Mouse (Mus musculus) lung, postnatal 10 days (tissue): ENCODE data around the gene Olfr374.
"Not testable (repeated sequence)": the region's sequence is repeated elsewhere in the genome, so short reads cannot be mapped to it uniquely, and the experiment has no call there.

Experiments
- DNase-seq: peaks from one replicate; pipeline ENCODE4 v3.0.0; 2021

Olfr374 gene

GRCm38 (mm10) chr8:72106740-72107139 lies at the start of gene Olfr374:
Olfr374 (plus strand) TSS chr8:72107040.
- no peak for DNase-seq

GRCm38 (mm10) chr8:72057643-72058042 lies 49.2 kb upstream of the Olfr374 start:
- not testable (repeated sequence) for DNase-seq

- not testable (repeated sequence) for DNase-seq
Measured at GRCm38 (mm10) chr8:72066819-72067399, 39.9 kb upstream of the Olfr374 start.

GRCm38 (mm10) chr8:72082877-72083276 lies 24.0 kb upstream of the Olfr374 start, which contains the start of gene Olfr373:
Olfr373 (plus strand) TSS chr8:72083177.
- not testable (repeated sequence) for DNase-seq

DNA sequence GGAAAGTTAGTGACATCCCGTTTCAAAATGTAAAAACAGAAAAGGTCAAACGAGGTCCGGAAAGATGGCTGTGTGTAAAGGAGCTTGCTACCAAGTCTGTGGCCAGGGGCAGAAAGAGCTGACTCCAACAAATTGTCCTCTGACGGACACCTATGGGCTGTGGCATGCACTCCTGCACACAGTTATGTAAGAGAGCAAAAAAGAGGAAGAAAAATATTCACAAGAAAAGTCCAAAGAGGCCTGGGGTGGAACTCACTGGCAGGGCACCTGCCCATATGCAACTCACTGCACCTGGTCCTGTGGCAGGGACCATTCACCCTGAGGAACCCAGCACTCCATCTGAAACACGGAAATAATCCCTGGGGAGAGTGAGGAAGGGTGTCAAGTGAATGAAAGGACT lies 22.1 kb upstream of the Olfr374 start:
- DNase-seq = no peak

DNA sequence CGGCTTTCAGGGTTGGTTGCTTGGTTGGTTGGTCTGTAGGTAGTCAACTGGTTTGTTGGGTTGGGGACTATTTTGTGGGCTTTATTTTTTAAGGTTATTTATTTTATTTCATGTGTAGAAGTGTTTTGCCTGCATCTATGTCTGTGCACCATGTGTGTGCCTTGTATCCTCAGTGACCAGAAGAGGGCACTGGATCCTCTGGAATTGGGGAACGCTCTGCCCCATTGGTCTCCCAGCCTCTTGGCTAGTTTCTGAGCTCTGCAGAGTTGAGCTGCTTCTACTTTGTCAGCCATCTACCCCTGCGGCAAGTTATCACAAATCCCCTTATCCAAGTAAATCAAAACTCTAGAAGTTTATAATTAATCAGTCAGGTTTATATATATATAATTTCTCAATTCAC lies 19.2 kb upstream of the Olfr374 start:
- not testable (repeated sequence) for DNase-seq

GRCm38 (mm10) chr8:72096721-72097120 lies 10.1 kb upstream of the Olfr374 start:
- DNase-seq = not testable (repeated sequence)

- DNase-seq = peak; percentile 72
Measured at GRCm38 (mm10) chr8:72099377-72100103, 7.3 kb upstream of the Olfr374 start.

GRCm38 (mm10) chr8:72105165-72105564 lies 1.7 kb upstream of the Olfr374 start:
- DNase-seq = no peak

DNA sequence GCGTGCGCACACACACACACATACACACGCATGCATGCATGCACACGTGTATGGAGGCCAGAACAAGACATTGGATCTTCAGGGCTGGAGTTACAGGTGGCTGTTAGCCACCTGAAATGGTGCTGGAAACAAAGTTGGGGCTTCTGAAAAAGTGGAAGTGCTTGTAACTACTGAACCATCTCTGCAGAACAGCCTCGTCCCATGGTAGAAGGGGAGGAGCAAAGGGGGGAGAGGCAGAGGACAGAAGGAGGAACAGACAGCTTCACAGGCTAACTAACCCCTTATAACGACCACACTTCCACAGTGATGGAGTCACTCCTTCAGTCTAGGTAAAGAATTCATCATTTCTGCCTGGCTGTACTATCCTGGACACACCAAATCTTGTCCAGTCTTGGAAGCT lies 4.0 kb downstream of the Olfr374 start:
- DNase-seq = no peak

- DNase-seq = no peak
Measured at GRCm38 (mm10) chr8:72112486-72112885, 5.6 kb downstream of the Olfr374 start.

GRCm38 (mm10) chr8:72115202-72115601 lies 8.4 kb downstream of the Olfr374 start:
- no peak for DNase-seq

- no peak for DNase-seq
Measured at GRCm38 (mm10) chr8:72118616-72119015, 11.8 kb downstream of the Olfr374 start.

- DNase-seq = not testable (repeated sequence)
Measured at GRCm38 (mm10) chr8:72121486-72121885, 14.6 kb downstream of the Olfr374 start.

DNA sequence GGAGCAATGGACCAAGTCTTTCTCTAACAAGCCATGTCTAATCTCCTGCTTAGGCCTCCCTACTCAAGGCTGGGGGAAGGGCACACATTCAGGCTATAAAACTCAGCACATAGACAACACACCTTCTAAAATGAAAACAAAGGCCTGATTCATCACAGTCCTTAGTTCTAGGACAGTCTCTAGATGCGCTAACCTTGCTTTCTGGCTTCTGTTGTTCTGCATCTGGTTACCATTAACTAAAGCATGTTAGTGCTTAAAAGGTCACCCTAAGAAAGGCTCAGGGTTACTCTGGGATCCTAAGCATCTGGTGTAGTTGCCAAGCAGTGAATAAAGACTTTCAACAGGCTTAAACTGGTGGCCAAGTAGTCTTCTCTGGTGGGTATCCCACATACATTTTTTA lies 15.2 kb downstream of the Olfr374 start:
- no peak for DNase-seq

DNA sequence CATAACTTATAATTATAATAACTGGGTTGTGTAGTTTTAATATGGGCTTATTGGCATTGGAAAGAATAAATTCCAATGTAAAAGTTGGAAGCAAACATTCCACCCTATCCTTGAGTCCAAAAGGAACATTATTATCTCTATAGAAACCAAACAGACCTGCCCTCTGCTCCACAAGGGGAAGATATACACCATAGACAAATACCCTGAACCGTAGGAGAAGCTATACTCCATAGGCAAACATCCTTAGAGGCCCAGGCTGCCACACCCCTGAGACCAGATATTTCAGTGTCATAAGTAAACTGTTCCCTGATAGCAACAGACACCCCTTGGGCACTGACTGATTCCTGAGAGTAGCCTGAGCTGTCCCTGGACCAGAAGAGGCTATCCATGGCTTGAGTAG lies 21.0 kb downstream of the Olfr374 start:
- no peak for DNase-seq

- DNase-seq = peak; percentile 51
Measured at GRCm38 (mm10) chr8:72131251-72131650, 24.4 kb downstream of the Olfr374 start.

- DNase-seq = no peak
Measured at GRCm38 (mm10) chr8:72131901-72132300, 25.1 kb downstream of the Olfr374 start.

- no peak for DNase-seq
Measured at GRCm38 (mm10) chr8:72132417-72132816, 25.6 kb downstream of the Olfr374 start.

DNA sequence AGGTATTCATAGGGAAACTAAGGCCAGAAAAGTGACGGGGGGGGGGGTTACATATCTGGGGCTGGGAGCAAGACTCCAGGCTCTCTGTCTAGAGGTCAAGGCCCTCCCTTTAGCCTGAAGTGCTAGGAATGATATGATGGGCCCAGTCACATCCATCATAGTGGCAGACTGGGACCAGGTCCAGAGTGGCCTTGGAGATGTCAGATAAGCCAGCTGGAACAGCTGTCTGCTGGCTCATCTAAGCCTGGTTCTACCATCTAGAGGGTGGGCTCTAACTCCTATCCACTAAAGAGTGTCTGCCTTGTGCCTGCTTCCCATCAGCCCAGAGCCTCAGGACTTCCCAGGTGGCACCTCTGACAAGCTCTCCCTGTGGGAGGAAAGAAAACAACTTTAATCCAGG lies 26.1 kb downstream of the Olfr374 start:
- peak; percentile 46 for DNase-seq

GRCm38 (mm10) chr8:72133507-72133906 lies 26.7 kb downstream of the Olfr374 start:
- DNase-seq = no peak

DNA sequence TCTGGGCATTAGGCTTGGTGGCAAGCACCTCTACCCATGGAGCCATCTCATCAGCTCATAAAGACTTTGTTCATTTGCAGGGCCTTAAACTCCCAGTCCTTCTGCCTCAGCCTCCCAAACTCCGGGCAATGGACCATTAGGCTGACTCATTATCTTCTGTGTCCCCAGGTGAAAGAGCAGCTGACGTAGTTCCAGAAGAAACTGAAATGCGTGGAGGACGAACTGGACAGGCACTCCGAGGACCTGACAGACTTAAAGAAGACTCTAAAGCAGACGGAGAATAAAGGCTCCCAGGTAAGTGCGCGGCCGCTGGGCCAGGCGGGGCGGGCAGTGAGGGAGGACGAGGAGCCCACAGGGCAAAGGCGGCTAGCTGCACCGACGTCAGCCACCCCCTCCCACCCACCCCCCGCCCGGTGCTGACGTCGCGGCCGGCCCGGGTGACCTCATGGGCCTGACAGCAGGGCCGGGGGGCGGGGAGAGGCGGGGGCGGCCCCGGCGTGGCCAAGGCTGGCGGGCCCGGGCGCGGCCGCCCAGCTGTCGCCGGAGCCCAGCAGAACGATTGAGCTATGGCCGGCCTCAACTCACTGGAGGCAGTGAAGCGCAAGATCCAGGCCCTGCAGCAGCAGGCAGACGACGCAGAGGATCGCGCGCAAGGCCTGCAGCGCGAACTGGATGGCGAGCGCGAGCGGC lies 28.1 kb downstream of the Olfr374 start, which contains the start of gene Tpm4:
TSS of gene Tpm4 (plus strand) at position 220 of the 690 bp plus-strand sequence.
- DNase-seq = peak; percentile 76

- peak; percentile 71 for DNase-seq
Measured at GRCm38 (mm10) chr8:72135446-72136301, 28.8 kb downstream of the Olfr374 start.
